Mouse (Mus musculus) forebrain, embryonic 16.5 days (tissue): ENCODE measurements at regions not wholly inside any gene's neighbourhood (a gene's known extent, or its start where the extent isn't known, plus 50 kb on each side); places are given as distances from the start of the nearest gene placed in this dataset.
A peak's percentile ranks its signal among the peaks of the same experiment; 100 is the strongest.

Experiments used
- ATAC-seq: fragments of 200-750 bp; cut with Nextera tagmentation; 2 replicates; pipeline ENCODE4 v1.8.0; 2017; ENCODE audit warnings: mild to moderate bottlenecking, moderate library complexity
- H3K27ac ChIP-seq: fragments of 300-500 bp; sonication (generic); 2 replicates; pipeline ENCODE4 v1.5.1; 2014; ENCODE audit warnings: low read length, control low read depth
- H3K27me3 ChIP-seq: fragments of 300-500 bp; sonication (generic); replicated peaks from 2 replicates; pipeline ENCODE4 v1.6.1; 2014; ENCODE audit warnings: low read length; ENCODE audit not compliant: control insufficient read depth, insufficient read depth
- H3K36me3 ChIP-seq: fragments of 300-500 bp; sonication (generic); 2 replicates; pipeline ENCODE4 v1.6.1; 2014; ENCODE audit not compliant: control insufficient read depth, insufficient read depth
- H3K4me1 ChIP-seq: fragments of 300-500 bp; sonication (generic); replicated peaks from 2 replicates; pipeline ENCODE4 v1.6.1; 2014; ENCODE audit warnings: low read length; ENCODE audit not compliant: control insufficient read depth, insufficient read depth
- H3K4me2 ChIP-seq: fragments of 300-500 bp; sonication (generic); 2 replicates; pipeline ENCODE4 v1.6.1; 2014; ENCODE audit warnings: mild to moderate bottlenecking, low read length, control low read depth
- H3K4me3 ChIP-seq: fragments of 300-500 bp; sonication (generic); replicated peaks from 2 replicates; pipeline ENCODE4 v1.5.1; 2014; ENCODE audit warnings: mild to moderate bottlenecking, low read length, control low read depth
- H3K9ac ChIP-seq: fragments of 300-500 bp; sonication (generic); replicated peaks from 2 replicates; pipeline ENCODE4 v1.6.1; 2014; ENCODE audit warnings: low read depth, low read length, control low read depth
- H3K9me3 ChIP-seq: fragments of 300-500 bp; sonication (generic); 2 replicates; pipeline ENCODE4 v1.6.1; 2016; ENCODE audit warnings: low read length; ENCODE audit not compliant: control insufficient read depth
- WGBS: fragments of 180-500 bp; shearing (Covaris S2); extraction: QIAGEN DNeasy Blood & Tissue Kit; methylation state at CpG from one replicate; pipeline ENCODE4 v1.1.7; 2014; 5-methylcytosine and 5-hydroxymethylcytosine counted together

GRCm38 (mm10) chr2:63920997-63921396 is 176.8 kb downstream of the Fign start:
- H3K27ac ChIP-seq = no peak overlapping the region
- no peaks in the 10 kb centered on the region for H3K4me1 ChIP-seq
- H3K4me3 ChIP-seq = no peak overlapping the region
- ATAC-seq = no peak
- no peak overlapping the region for H3K4me2 ChIP-seq
- 39% methylated on average over 3 of the region's 3 CpGs for WGBS
- H3K27me3 ChIP-seq = no peaks in the 10 kb centered on the region
- no peak overlapping the region for H3K9ac ChIP-seq
- no peaks in the 10 kb centered on the region for H3K9me3 ChIP-seq
- H3K36me3 ChIP-seq = no peaks in the 10 kb centered on the region

- H3K27me3 ChIP-seq = no peaks in the 10 kb centered on the region
- H3K4me1 ChIP-seq = no peaks in the 10 kb centered on the region
- H3K4me2 ChIP-seq = no peak overlapping the region
- H3K9me3 ChIP-seq = no peaks in the 10 kb centered on the region
- H3K4me3 ChIP-seq = no peak overlapping the region
- no peaks in the 10 kb centered on the region for H3K36me3 ChIP-seq
- no peak overlapping the region for H3K9ac ChIP-seq
- WGBS = 90% methylated on average over 4 of the region's 4 CpGs
- ATAC-seq = no peak
- H3K27ac ChIP-seq = no peak overlapping the region
These were observed 177.8 kb downstream of the Fign start for GRCm38 (mm10) chr2:63920019-63920418.

- no peak overlapping the region for H3K4me3 ChIP-seq
- H3K4me1 ChIP-seq = no peaks in the 10 kb centered on the region
- H3K27me3 ChIP-seq = no peaks in the 10 kb centered on the region
- H3K27ac ChIP-seq = no peak overlapping the region
- no peaks in the 10 kb centered on the region for H3K36me3 ChIP-seq
- H3K9ac ChIP-seq = no peak overlapping the region
- ATAC-seq = no peak
- H3K4me2 ChIP-seq = no peak overlapping the region
- no peaks in the 10 kb centered on the region for H3K9me3 ChIP-seq
These were observed 197.2 kb downstream of the Fign start for GRCm38 (mm10) chr2:63900644-63901043.

- H3K4me3 ChIP-seq = no peak overlapping the region
- H3K27me3 ChIP-seq = no peaks in the 10 kb centered on the region
- no peaks in the 10 kb centered on the region for H3K36me3 ChIP-seq
- H3K4me1 ChIP-seq = no peaks in the 10 kb centered on the region
- no peak overlapping the region for H3K9ac ChIP-seq
- H3K9me3 ChIP-seq = no peaks in the 10 kb centered on the region
- 77% methylated on average over 6 of the region's 6 CpGs for whole genome bisulfite sequencing
- no peak overlapping the region for H3K27ac ChIP-seq
- no peak for ATAC-seq
- no peak overlapping the region for H3K4me2 ChIP-seq
These were observed 219.4 kb downstream of the Fign start for GRCm38 (mm10) chr2:63878477-63878876.

GRCm38 (mm10) chr2:63877387-63877786 is 220.5 kb downstream of the Fign start:
- no peak overlapping the region for H3K27ac ChIP-seq
- no peak overlapping the region for H3K4me3 ChIP-seq
- no peak for ATAC-seq
- no peaks in the 10 kb centered on the region for H3K4me1 ChIP-seq
- no peaks in the 10 kb centered on the region for H3K36me3 ChIP-seq
- no peak overlapping the region for H3K4me2 ChIP-seq
- no peaks in the 10 kb centered on the region for H3K9me3 ChIP-seq
- H3K9ac ChIP-seq = no peak overlapping the region
- no peaks in the 10 kb centered on the region for H3K27me3 ChIP-seq

GRCm38 (mm10) chr2:63876375-63876774 is 221.5 kb downstream of the Fign start:
- H3K9me3 ChIP-seq = no peaks in the 10 kb centered on the region
- ATAC-seq = no peak
- H3K36me3 ChIP-seq = no peaks in the 10 kb centered on the region
- no peak overlapping the region for H3K4me2 ChIP-seq
- no peaks in the 10 kb centered on the region for H3K4me1 ChIP-seq
- H3K27me3 ChIP-seq = no peaks in the 10 kb centered on the region
- no peak overlapping the region for H3K9ac ChIP-seq
- WGBS = 39% methylated on average over 3 of the region's 3 CpGs
- no peak overlapping the region for H3K4me3 ChIP-seq
- no peak overlapping the region for H3K27ac ChIP-seq

- ATAC-seq = no peak
- H3K27ac ChIP-seq = no peak overlapping the region
- no peak overlapping the region for H3K9ac ChIP-seq
- no peak overlapping the region for H3K4me3 ChIP-seq
- no peaks in the 10 kb centered on the region for H3K27me3 ChIP-seq
- no peaks in the 10 kb centered on the region for H3K9me3 ChIP-seq
- no peaks in the 10 kb centered on the region for H3K4me1 ChIP-seq
- H3K4me2 ChIP-seq = no peak overlapping the region
- H3K36me3 ChIP-seq = no peaks in the 10 kb centered on the region
- 28% methylated on average over 4 of the region's 4 CpGs for WGBS
These were observed 222.7 kb downstream of the Fign start for GRCm38 (mm10) chr2:63875101-63875500.

GRCm38 (mm10) chr2:63866524-63866923 is 231.3 kb downstream of the Fign start:
- H3K27ac ChIP-seq = no peak overlapping the region
- no peak overlapping the region for H3K4me3 ChIP-seq
- H3K4me1 ChIP-seq = no peaks in the 10 kb centered on the region
- no peaks in the 10 kb centered on the region for H3K27me3 ChIP-seq
- WGBS = 60% methylated on average over 8 of the region's 8 CpGs
- H3K9ac ChIP-seq = no peak overlapping the region
- H3K9me3 ChIP-seq = no peaks in the 10 kb centered on the region
- no peak overlapping the region for H3K4me2 ChIP-seq
- no peak for ATAC-seq
- H3K36me3 ChIP-seq = no peaks in the 10 kb centered on the region

GRCm38 (mm10) chr2:63861821-63862220 is 236.0 kb downstream of the Fign start:
- Histone ChIP-seq H3K4me1 (peaks cover 2% of the 10 kb centered on the region), H3K4me3 (no peak overlapping the region), H3K27me3 (no peaks in the 10 kb centered on the region), H3K4me2 (no peak overlapping the region), H3K9me3 (no peaks in the 10 kb centered on the region), H3K36me3 (no peaks in the 10 kb centered on the region), H3K9ac (no peak overlapping the region), H3K27ac (no peak overlapping the region)
- no peak for ATAC-seq
- WGBS = 93% methylated on average over 3 of the region's 3 CpGs

- ATAC-seq = peak; percentile 71
- Histone ChIP-seq H3K4me1 (peaks cover 22% of the 10 kb centered on the region), H3K4me2 (0 out of 2 replicates have a peak overlapping the region, but pooled peaks have one; percentile 4), H3K9ac (no peak overlapping the region), H3K27ac (no peak overlapping the region), H3K9me3 (no peaks in the 10 kb centered on the region), H3K27me3 (no peaks in the 10 kb centered on the region), H3K36me3 (no peaks in the 10 kb centered on the region), H3K4me3 (no peak overlapping the region)
- WGBS = 24% methylated on average over 11 of the region's 11 CpGs
These were observed 241.3 kb downstream of the Fign start for GRCm38 (mm10) chr2:63856462-63857054.
